Mouse (Mus musculus) CH12.LX (cell line): ENCODE measurements around the gene Colgalt2. TPM values are rescaled to one million over a fixed set of nuclear protein-coding genes. Genes with fewer than 3 reads are reported as not detected.

Experiments used
- DNase-seq: peaks from one replicate; pipeline ENCODE4 v3.0.0-alpha.2; 2013; ENCODE audit errors: extremely low read depth
- H3K27ac ChIP-seq: 2 replicates; pipeline ENCODE4 v1.5.1; 2012; ENCODE audit warnings: low read depth, mild to moderate bottlenecking, control low read depth, moderate library complexity; ENCODE audit not compliant: insufficient read depth
- H3K27me3 ChIP-seq: replicated peaks from 2 replicates; pipeline ENCODE3; 2012; ENCODE audit warnings: inconsistent platforms
- H3K36me3 ChIP-seq, 2 experiments: replicated peaks in 1 of 2; 2 replicates each; pipeline versions ENCODE3 to v1.6.1; 2012; ENCODE audit warnings: inconsistent platforms in 1 of 2, low read length in 1 of 2, mild to moderate bottlenecking in 1 of 2, mixed read lengths in 1 of 2, moderate library complexity in 1 of 2; ENCODE audit not compliant: control insufficient read depth in 1 of 2, insufficient read depth in 1 of 2
- H3K4me1 ChIP-seq, 2 experiments: 2 replicates each; pipeline ENCODE4 v1.6.1; 2012; ENCODE audit warnings: inconsistent platforms in 1 of 2, moderate library complexity in 1 of 2; ENCODE audit not compliant: insufficient read depth in 2 of 2, control insufficient read depth in 1 of 2
- H3K4me2 ChIP-seq: 2 replicates; pipeline ENCODE4 v1.6.1; 2012; ENCODE audit warnings: low read depth, mild to moderate bottlenecking, control low read depth; ENCODE audit not compliant: poor library complexity, insufficient read depth, severe bottlenecking
- H3K4me3 ChIP-seq, 3 experiments: fragments of 150-350 bp in 1 of 3; sonication (generic) in 1 of 3; replicated peaks in 1 of 3; 2 replicates each; pipeline versions ENCODE3 to v1.5.1; 2011 to 2012; ENCODE audit warnings: low read depth in 2 of 3, low read length in 2 of 3, mild to moderate bottlenecking in 2 of 3, moderate library complexity in 2 of 3, control low read depth in 1 of 3, improper control_type of control experiment in 1 of 3, inconsistent platforms in 1 of 3, mixed read lengths in 1 of 3; ENCODE audit not compliant: poor library complexity in 1 of 3
- H3K79me2 ChIP-seq: replicated peaks from 2 replicates; pipeline ENCODE4 v1.6.1; 2012; ENCODE audit warnings: mild to moderate bottlenecking, moderate library complexity; ENCODE audit not compliant: control insufficient read depth, poor library complexity, insufficient read depth, severe bottlenecking; ENCODE audit errors: extremely low read depth
- H3K9ac ChIP-seq: 2 replicates; pipeline ENCODE4 v1.6.1; 2012; ENCODE audit warnings: low read depth, mild to moderate bottlenecking, control low read depth, moderate library complexity; ENCODE audit not compliant: insufficient read depth
- H3K9me3 ChIP-seq: replicated peaks from 2 replicates; pipeline ENCODE3; 2012; ENCODE audit warnings: low read length, inconsistent platforms, mixed read lengths
- CHD1 ChIP-seq: IDR thresholded peaks from 2 replicates; pipeline ENCODE4 v1.6.1; 2012; ENCODE audit warnings: low read depth, low read length, improper control_type of control experiment, inconsistent platforms
- CHD2 ChIP-seq: IDR thresholded peaks from 2 replicates; pipeline ENCODE4 v1.6.1; 2011; ENCODE audit warnings: low read length, improper control_type of control experiment
- E2F4 ChIP-seq: IDR thresholded peaks from 2 replicates; pipeline ENCODE4 v1.6.1; 2011; ENCODE audit warnings: low read depth, low read length, improper control_type of control experiment; ENCODE audit not compliant: insufficient replicate concordance
- ELF1 ChIP-seq: IDR thresholded peaks from 2 replicates; pipeline ENCODE4 v1.6.1; 2014; ENCODE audit warnings: low read depth, mild to moderate bottlenecking, inconsistent platforms, low read length, improper control_type of control experiment
- EP300 ChIP-seq: IDR thresholded peaks from 2 replicates; pipeline ENCODE4 v1.6.1; 2011; ENCODE audit warnings: low read length, improper control_type of control experiment
- ETS1 ChIP-seq: conservative IDR thresholded peaks from 2 replicates; pipeline ENCODE4 v1.6.1; 2012; ENCODE audit warnings: low read depth, mild to moderate bottlenecking, inconsistent platforms, low read length, improper control_type of control experiment, moderate library complexity
- GABPA ChIP-seq: IDR thresholded peaks from 2 replicates; pipeline ENCODE4 v1.6.1; 2012; ENCODE audit warnings: low read depth, low read length, improper control_type of control experiment, inconsistent platforms; ENCODE audit not compliant: insufficient replicate concordance
- JUN ChIP-seq: IDR thresholded peaks from 2 replicates; pipeline ENCODE4 v1.6.1; 2011; ENCODE audit warnings: low read depth, mild to moderate bottlenecking, low read length, improper control_type of control experiment, moderate library complexity; ENCODE audit not compliant: insufficient read depth
- JUND ChIP-seq: conservative IDR thresholded peaks from 2 replicates; pipeline ENCODE4 v1.6.1; 2011; ENCODE audit warnings: low read depth, low read length, improper control_type of control experiment
- KAT2A ChIP-seq: IDR thresholded peaks from 2 replicates; pipeline ENCODE4 v1.6.1; 2012; ENCODE audit warnings: low read length, improper control_type of control experiment, inconsistent platforms; ENCODE audit not compliant: insufficient replicate concordance
- MAFK ChIP-seq: IDR thresholded peaks from 2 replicates; pipeline ENCODE4 v1.6.1; 2011; ENCODE audit warnings: low read length, improper control_type of control experiment; ENCODE audit not compliant: insufficient replicate concordance
- MAX ChIP-seq: IDR thresholded peaks from 2 replicates; pipeline ENCODE4 v1.6.1; 2011; ENCODE audit warnings: low read length, improper control_type of control experiment
- MEF2A ChIP-seq: IDR thresholded peaks from 2 replicates; pipeline ENCODE4 v1.6.1; 2014; ENCODE audit warnings: low read depth, mild to moderate bottlenecking, inconsistent platforms, low read length, improper control_type of control experiment, borderline replicate concordance
- MXI1 ChIP-seq: IDR thresholded peaks from 2 replicates; pipeline ENCODE4 v1.6.1; 2011; ENCODE audit warnings: mild to moderate bottlenecking, low read depth, low read length, improper control_type of control experiment
- MYC ChIP-seq: IDR thresholded peaks from 2 replicates; pipeline ENCODE4 v1.6.1; 2011; ENCODE audit warnings: low read depth, mild to moderate bottlenecking, improper control_type of control experiment, low read length
- NELFE ChIP-seq: IDR thresholded peaks from 2 replicates; pipeline ENCODE4 v1.6.1; 2011; ENCODE audit warnings: low read depth, low read length, improper control_type of control experiment
- NRF1 ChIP-seq: IDR thresholded peaks from 2 replicates; pipeline ENCODE4 v1.6.1; 2014; ENCODE audit warnings: low read depth, mild to moderate bottlenecking, inconsistent platforms, low read length, improper control_type of control experiment, moderate library complexity
- POLR2A ChIP-seq: IDR thresholded peaks from 2 replicates; pipeline ENCODE4 v1.6.1; 2011; ENCODE audit warnings: low read depth, mild to moderate bottlenecking, improper control_type of control experiment, low read length
- POLR2AphosphoS2 ChIP-seq: IDR thresholded peaks from 2 replicates; pipeline ENCODE4 v1.6.1; 2011; ENCODE audit warnings: low read depth, low read length, improper control_type of control experiment
- SIN3A ChIP-seq: IDR thresholded peaks from 2 replicates; pipeline ENCODE4 v1.6.1; 2012; ENCODE audit warnings: low read length, improper control_type of control experiment, inconsistent platforms
- SMC3 ChIP-seq: IDR thresholded peaks from 2 replicates; pipeline ENCODE4 v1.6.1; 2011; ENCODE audit warnings: low read depth, low read length, improper control_type of control experiment
- TBP ChIP-seq: conservative IDR thresholded peaks from 2 replicates; pipeline ENCODE4 v1.6.1; 2011; ENCODE audit warnings: low read depth, low read length, improper control_type of control experiment
- TCF12 ChIP-seq: IDR thresholded peaks from 2 replicates; pipeline ENCODE4 v1.6.1; 2014; ENCODE audit warnings: low read depth, mild to moderate bottlenecking, inconsistent platforms, low read length, improper control_type of control experiment
- UBTF ChIP-seq: IDR thresholded peaks from 2 replicates; pipeline ENCODE4 v1.6.1; 2012; ENCODE audit warnings: low read depth, mild to moderate bottlenecking, inconsistent platforms, low read length, improper control_type of control experiment, moderate library complexity
- USF1 ChIP-seq: IDR thresholded peaks from 2 replicates; pipeline ENCODE4 v1.6.1; 2014; ENCODE audit warnings: low read depth, mild to moderate bottlenecking, inconsistent platforms, low read length, improper control_type of control experiment
- ZC3H11A ChIP-seq: IDR thresholded peaks from 2 replicates; pipeline ENCODE4 v1.6.1; 2012; ENCODE audit warnings: low read depth, mild to moderate bottlenecking, inconsistent platforms, low read length, improper control_type of control experiment
- ZKSCAN1 ChIP-seq: IDR thresholded peaks from 2 replicates; pipeline ENCODE4 v1.6.1; 2012; ENCODE audit warnings: low read depth, inconsistent platforms, low read length, improper control_type of control experiment, borderline replicate concordance
- ZMIZ1 ChIP-seq: IDR thresholded peaks from 2 replicates; pipeline ENCODE4 v1.6.1; 2012; ENCODE audit warnings: low read depth, mild to moderate bottlenecking, inconsistent platforms, low read length, improper control_type of control experiment
- ZNF384 ChIP-seq: IDR thresholded peaks from 2 replicates; pipeline ENCODE4 v1.6.1; 2012; ENCODE audit warnings: low read depth, low read length, improper control_type of control experiment, inconsistent platforms
- dilution Hi-C: fragments of 300-500 bp; cut with MboI; formaldehyde crosslinking; loops from 2 replicates; pipeline ENCODE4 v1.14.3; 2020; ENCODE audit warnings: low sequenced_read_pairs; ENCODE audit not compliant: extremely low pct_unique_long_range_greater_than_20kb, extremely low pct_ligation_motif_present
- in situ Hi-C: fragments of 300-500 bp; cut with MboI; formaldehyde crosslinking; loops from 3 replicates; pipeline ENCODE4 v1.14.3; 2019; ENCODE audit warnings: low sequenced_read_pairs, low pct_ligation_motif_present, low pct_unique_long_range_greater_than_20kb, mixed read lengths
- polyA plus RNA-seq: library from polyadenylated mRNA; unstranded; fragments of >175 nt; gene quantifications from 2 replicates; pipeline ENCODE4 v1.2.1, GENCODE M21; 2012; ENCODE audit warnings: low read depth; ENCODE audit not compliant: insufficient read length
- total RNA-seq, 2 experiments: library from RNA; depleted of rRNA; stranded (reverse); fragments of 300-350 nt in 1 of 2; fragments of >200 nt in 1 of 2; gene quantifications; 2 replicates each; pipeline ENCODE4 v1.2.3; 2012 to 2014

Gene Colgalt2
- total and polyA plus RNA-seq, 3 experiments, result not detected

GRCm38 (mm10) chr1:152439408-152439807 lies 39.8 kb downstream of the Colgalt2 start:
- peaks cover 0 to 2% of the 10 kb centered on the region in 2 experiments for H3K36me3 ChIP-seq
- H3K79me2 ChIP-seq, result no peaks in the 10 kb centered on the region
- in situ Hi-C loops (no loop called here), dilution Hi-C loops (no loop called here)
- no peak overlapping the region for H3K4me2 ChIP-seq
- no peak for DNase-seq
- no peak overlapping the region for H3K4me3 ChIP-seq
- H3K27ac ChIP-seq, result no peak overlapping the region
- peaks cover 0 to 3% of the 10 kb centered on the region in 2 experiments; a peak in 1 of 4 replicates for H3K4me1 ChIP-seq
- no peaks in the 10 kb centered on the region for H3K9me3 ChIP-seq
- H3K9ac ChIP-seq, result no peak overlapping the region
- TF ChIP-seq ELF1, result no peak
- no peak for TF ChIP-seq KAT2A
- TF ChIP-seq POLR2AphosphoS2, result no peak
- TF ChIP-seq SIN3A, result no peak
- TF ChIP-seq NELFE, result no peak
- TF ChIP-seq ZKSCAN1, result no peak
- no peak for TF ChIP-seq MYC
- TF ChIP-seq MAX, result no peak
- TF ChIP-seq NRF1, result no peak
- TF ChIP-seq JUN, result no peak
- no peak for TF ChIP-seq TCF12
- no peak for TF ChIP-seq TBP
- TF ChIP-seq GABPA, result no peak
- TF ChIP-seq UBTF, result no peak
- TF ChIP-seq MAFK, result no peak
- no peak for TF ChIP-seq ETS1
- no peak for TF ChIP-seq MEF2A
- TF ChIP-seq ZNF384, result no peak
- no peak for TF ChIP-seq JUND
- TF ChIP-seq POLR2A, result no peak
- no peaks in the 10 kb centered on the region for H3K27me3 ChIP-seq

- no peak for DNase-seq
- Histone ChIP-seq H3K27ac (no peak overlapping the region), H3K4me3 (no peak overlapping the region), H3K9ac (no peak overlapping the region), H3K27me3 (no peaks in the 10 kb centered on the region), H3K4me2 (no peak overlapping the region), H3K4me1 (peaks cover 0 to 3% of the 10 kb centered on the region in 2 experiments; a peak in 1 of 4 replicates), H3K36me3 (peaks cover 0 to 2% of the 10 kb centered on the region in 2 experiments), H3K9me3 (no peaks in the 10 kb centered on the region), H3K79me2 (no peaks in the 10 kb centered on the region)
- dilution Hi-C loops (no loop called here), in situ Hi-C loops (no loop called here)
- no peak for TF ChIP-seq MXI1
- no peak for TF ChIP-seq POLR2A
- no peak for TF ChIP-seq ZMIZ1
- no peak for TF ChIP-seq UBTF
- no peak for TF ChIP-seq E2F4
- TF ChIP-seq CHD2, result no peak
- no peak for TF ChIP-seq ZKSCAN1
- TF ChIP-seq ZC3H11A, result no peak
- no peak for TF ChIP-seq CHD1
- no peak for TF ChIP-seq USF1
- no peak for TF ChIP-seq KAT2A
- no peak for TF ChIP-seq TBP
- TF ChIP-seq JUN, result no peak
- no peak for TF ChIP-seq GABPA
- TF ChIP-seq JUND, result no peak
- TF ChIP-seq NRF1, result no peak
- TF ChIP-seq ZNF384, result no peak
- no peak for TF ChIP-seq EP300
- no peak for TF ChIP-seq SMC3
These were observed 40.2 kb downstream of the Colgalt2 start for GRCm38 (mm10) chr1:152439874-152440273.
